Mouse (Mus musculus) hindbrain, postnatal 0 days (tissue): Measurements from ENCODE around the gene Tcl1b2. TPM values are rescaled to one million over a fixed set of nuclear protein-coding genes. Genes with fewer than 3 reads are reported as not detected.
"Not testable (repeated sequence)": the region's sequence is repeated elsewhere in the genome, so short reads cannot be mapped to it uniquely, and the experiment has no call there.

Experiments used
- ATAC-seq: fragments of 200-750 bp; cut with Nextera tagmentation; 2 replicates; pipeline ENCODE4 v1.8.0; 2017; ENCODE audit warnings: mild to moderate bottlenecking, moderate TSS enrichment, moderate library complexity
- DNase-seq: peaks from one replicate; pipeline ENCODE4 v3.0.0-alpha.2; 2015; ENCODE audit warnings: low spot score
- H3K27ac ChIP-seq: fragments of 300-500 bp; sonication (generic); 2 replicates; pipeline ENCODE4 v1.5.1; 2014; ENCODE audit warnings: mild to moderate bottlenecking
- H3K27me3 ChIP-seq: fragments of 300-500 bp; sonication (generic); 2 replicates; pipeline ENCODE4 v1.6.1; 2014; ENCODE audit warnings: low read length, mixed read lengths; ENCODE audit not compliant: insufficient read depth
- H3K36me3 ChIP-seq: fragments of 300-500 bp; sonication (generic); 2 replicates; pipeline ENCODE4 v1.6.1; 2014; ENCODE audit warnings: low read length, mixed read lengths; ENCODE audit not compliant: insufficient read depth
- H3K4me1 ChIP-seq: fragments of 300-500 bp; sonication (generic); 2 replicates; pipeline ENCODE4 v1.6.1; 2014; ENCODE audit warnings: antibody characterized with exemption, low read length, mixed read lengths; ENCODE audit not compliant: insufficient read depth
- H3K4me2 ChIP-seq: fragments of 300-500 bp; sonication (generic); 2 replicates; pipeline ENCODE4 v1.6.1; 2014; ENCODE audit warnings: low read depth, mild to moderate bottlenecking, low read length, moderate library complexity, mixed read lengths
- H3K4me3 ChIP-seq: fragments of 300-500 bp; sonication (generic); 2 replicates; pipeline ENCODE4 v1.5.1; 2014; ENCODE audit warnings: low read length
- H3K9ac ChIP-seq: fragments of 300-500 bp; sonication (generic); replicated peaks from 2 replicates; pipeline ENCODE4 v1.6.1; 2014; ENCODE audit warnings: mild to moderate bottlenecking, low read length, moderate library complexity, mixed read lengths
- H3K9me3 ChIP-seq: fragments of 300-500 bp; sonication (generic); 2 replicates; pipeline ENCODE4 v1.6.1; 2016; ENCODE audit warnings: low read length, mixed read lengths
- CTCF ChIP-seq: IDR thresholded peaks from 2 replicates; pipeline ENCODE4 v1.5.1; 2016; ENCODE audit warnings: antibody characterized with exemption, control low read depth, low read depth
- WGBS: fragments of 180-500 bp; shearing (Covaris S2); extraction: QIAGEN DNeasy Blood & Tissue Kit; methylation state at CpG from one replicate; pipeline ENCODE4 v1.1.7; 2014; 5-methylcytosine and 5-hydroxymethylcytosine counted together
- polyA plus RNA-seq: library from polyadenylated mRNA; unstranded; fragments of >200 nt; fragmentation: Nextera tagmentation; extraction: Ambion mirVana; gene quantifications from 2 replicates; pipeline ENCODE4 v1.2.1, GENCODE M21; 2015
- total RNA-seq: library from RNA; depleted of rRNA; stranded (reverse); fragments of >200 nt; gene quantifications from 2 replicates; pipeline ENCODE4 v1.2.3, GENCODE M21; 2014

Tcl1b2 gene
- total and polyA plus RNA-seq, 2 experiments from 2014 or later, result not detected

DNA sequence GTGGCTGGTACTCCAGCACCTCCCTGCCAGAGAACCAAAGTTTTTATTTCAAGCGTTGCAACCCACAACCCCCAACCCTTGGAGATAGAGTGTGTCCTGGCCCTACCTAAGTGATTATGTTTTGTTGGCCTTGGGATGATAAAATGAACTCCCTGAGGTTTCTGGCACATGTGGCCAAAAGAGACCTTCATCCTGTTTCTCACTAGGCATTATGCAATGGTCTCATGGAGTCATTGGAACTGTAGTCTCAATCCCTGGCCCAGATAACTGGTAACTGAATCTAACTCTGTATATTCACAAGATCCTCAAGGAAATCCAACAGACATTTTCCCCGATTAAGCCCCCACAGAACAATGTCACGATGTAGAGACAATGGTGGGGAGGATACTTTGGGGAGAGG lies 2.7 kb upstream of the Tcl1b2 start:
- no peak overlapping the region for H3K4me2 ChIP-seq
- no peaks in the 10 kb centered on the region for H3K9me3 ChIP-seq
- no peaks in the 10 kb centered on the region for H3K36me3 ChIP-seq
- H3K9ac ChIP-seq, result no peak overlapping the region
- H3K27me3 ChIP-seq, result no peaks in the 10 kb centered on the region
- no peak for ATAC-seq
- no peak for DNase-seq
- H3K4me3 ChIP-seq, result no peak overlapping the region
- TF ChIP-seq CTCF, result no peak
- no peak overlapping the region for H3K27ac ChIP-seq
- H3K4me1 ChIP-seq, result no peaks in the 10 kb centered on the region
- WGBS, result 96% methylated on average over 3 of the region's 3 CpGs

GRCm38 (mm10) chr12:105144928-105145327 lies 886 bp upstream of the Tcl1b2 start:
- H3K4me2 ChIP-seq, H3K9ac ChIP-seq, H3K27me3 ChIP-seq, H3K36me3 ChIP-seq, H3K27ac ChIP-seq, ATAC-seq, DNase-seq, H3K4me1 ChIP-seq, H3K9me3 ChIP-seq, H3K4me3 ChIP-seq: not testable (repeated sequence)
- WGBS, result 71% methylated on average over 1 of the region's 1 CpGs

DNA sequence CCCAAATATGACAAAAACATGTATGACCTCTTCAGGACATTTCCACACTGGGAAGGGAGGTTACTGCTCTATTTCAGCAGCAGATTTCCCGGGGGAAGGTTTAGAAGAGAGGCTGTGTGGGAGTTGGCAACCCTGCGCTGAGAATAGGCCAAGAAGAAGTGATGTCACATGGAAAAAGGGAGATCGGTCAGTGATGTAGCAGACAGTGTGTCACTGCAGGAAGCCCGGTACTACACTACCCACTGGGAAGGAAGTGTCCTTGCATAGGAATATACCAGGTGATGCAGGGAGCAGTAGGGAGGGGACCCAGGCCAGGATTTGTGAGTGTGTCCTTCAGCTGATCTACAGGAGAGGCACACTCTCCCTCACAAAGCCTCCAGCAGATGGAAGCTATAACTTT lies 9.5 kb downstream of the Tcl1b2 start:
- H3K27ac ChIP-seq, H3K9me3 ChIP-seq, DNase-seq, H3K4me2 ChIP-seq, H3K9ac ChIP-seq, ATAC-seq, H3K4me3 ChIP-seq, H3K36me3 ChIP-seq, H3K4me1 ChIP-seq, H3K27me3 ChIP-seq: not testable (repeated sequence)
- 73% methylated on average over 4 of the region's 4 CpGs for WGBS

DNA sequence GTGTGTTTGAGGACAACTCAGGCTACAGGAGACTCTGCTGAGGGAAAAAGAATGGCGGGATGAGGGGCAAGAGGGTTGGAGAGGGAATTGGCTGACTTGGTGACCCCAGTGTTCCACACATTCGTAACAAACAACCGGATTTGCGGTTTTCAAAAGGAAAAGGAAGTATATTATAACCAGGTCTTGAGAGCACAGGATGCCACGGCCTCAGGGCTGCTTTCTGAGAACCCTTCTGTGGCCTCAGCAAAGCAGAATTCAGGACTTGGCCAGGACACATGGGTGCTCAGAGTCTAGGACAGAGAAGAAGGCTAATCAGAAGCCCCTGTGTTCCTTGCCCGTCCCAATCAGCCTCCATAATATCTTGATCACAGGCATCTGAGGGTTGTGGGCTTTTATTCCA lies 13.0 kb downstream of the Tcl1b2 start:
- ATAC-seq, result no peak
- DNase-seq, result no peak
- no peak overlapping the region for H3K4me3 ChIP-seq
- H3K27me3 ChIP-seq, result no peaks in the 10 kb centered on the region
- WGBS, result 83% methylated on average over 6 of the region's 6 CpGs
- no peaks in the 10 kb centered on the region for H3K4me1 ChIP-seq
- no peak overlapping the region for H3K4me2 ChIP-seq
- H3K36me3 ChIP-seq, result no peaks in the 10 kb centered on the region
- H3K9me3 ChIP-seq, result no peaks in the 10 kb centered on the region
- TF ChIP-seq CTCF, result no peak
- H3K9ac ChIP-seq, result no peak overlapping the region
- no peak overlapping the region for H3K27ac ChIP-seq

DNA sequence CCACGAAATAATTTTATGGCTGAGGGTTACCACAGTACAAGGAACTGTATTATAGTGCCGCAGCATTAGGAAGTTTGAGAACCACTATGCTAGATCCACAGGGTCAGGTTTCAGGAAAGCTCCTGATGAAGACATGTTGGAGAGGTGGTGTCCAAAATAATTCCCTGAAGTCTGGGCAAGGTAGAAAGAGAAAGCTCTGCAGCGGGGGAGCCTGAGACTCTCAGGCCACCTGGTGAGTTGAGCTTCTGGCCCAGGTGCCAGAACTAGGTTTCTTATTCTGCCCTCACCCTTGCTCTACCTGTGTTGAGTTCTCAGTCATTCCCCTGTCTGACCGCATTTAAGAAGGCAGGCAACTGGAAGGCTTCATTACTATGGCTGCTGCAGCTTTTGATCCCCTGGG lies 13.6 kb downstream of the Tcl1b2 start, which contains the start of gene Tcl1b1:
Gene Tcl1b1 (plus strand): TSS at position 301 of the 400 bp plus-strand sequence.
- Histone ChIP-seq H3K4me3 (no peak within 1 kb of the TSS), H3K9ac (no peak within 1 kb of the TSS), H3K36me3 (no peaks in the 10 kb centered on the region), H3K4me2 (no peak within 1 kb of the TSS), H3K9me3 (no peaks in the 10 kb centered on the region), H3K4me1 (no peaks in the 10 kb centered on the region), H3K27ac (no peak within 1 kb of the TSS), H3K27me3 (no peaks in the 10 kb centered on the region)
- ATAC-seq (no peak), DNase-seq (no peak)
- no peak for TF ChIP-seq CTCF
- WGBS, result 71% methylated on average over 4 of the region's 4 CpGs

DNA sequence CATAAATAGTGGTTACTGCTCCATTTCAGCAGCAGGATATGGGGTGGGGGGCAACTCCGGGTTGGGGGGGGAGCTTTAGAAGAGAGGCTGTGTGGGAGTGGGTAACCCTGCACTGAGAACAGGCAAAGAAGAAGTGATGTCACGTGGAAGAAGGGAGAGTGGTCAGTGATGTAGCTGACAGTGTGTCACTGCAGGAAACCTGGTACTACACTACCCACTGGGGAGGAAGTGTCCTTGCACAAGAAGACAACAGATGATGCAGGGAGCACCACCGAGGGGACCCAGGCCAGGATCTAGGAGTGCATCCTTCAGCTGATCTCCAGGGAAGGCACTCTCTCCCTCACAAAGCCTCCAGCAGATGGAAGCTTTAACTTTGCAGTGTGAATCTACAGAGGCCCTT lies 20.9 kb downstream of the Tcl1b2 start:
- H3K27me3 ChIP-seq, result no peaks in the 10 kb centered on the region
- no peak overlapping the region for H3K27ac ChIP-seq
- H3K9me3 ChIP-seq, result no peaks in the 10 kb centered on the region
- no peak for ATAC-seq
- H3K4me3 ChIP-seq, result no peak overlapping the region
- H3K4me2 ChIP-seq, result no peak overlapping the region
- H3K4me1 ChIP-seq, result no peaks in the 10 kb centered on the region
- DNase-seq, result no peak
- 63% methylated on average over 3 of the region's 3 CpGs for WGBS
- H3K36me3 ChIP-seq, result no peaks in the 10 kb centered on the region
- TF ChIP-seq CTCF, result no peak
- no peak overlapping the region for H3K9ac ChIP-seq

DNA sequence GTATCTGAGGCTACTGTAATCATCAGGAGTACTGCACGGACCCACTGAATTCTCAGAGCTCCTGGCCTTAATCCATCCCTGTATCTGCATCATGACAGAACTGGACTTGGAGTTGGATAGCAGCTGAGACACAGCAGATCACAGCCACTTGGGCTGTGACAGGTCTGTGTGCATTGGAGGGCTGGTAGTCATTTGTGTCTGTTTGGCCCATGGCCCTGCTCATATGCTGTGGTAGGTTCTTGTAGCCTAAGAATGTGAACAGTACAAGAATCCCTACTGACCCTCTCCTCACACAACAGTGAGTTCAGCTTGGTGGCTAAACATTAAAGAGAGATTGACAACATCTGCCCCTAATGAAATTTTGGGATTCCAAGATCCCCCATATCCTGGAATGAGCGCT lies 27.6 kb downstream of the Tcl1b2 start:
- Histone ChIP-seq H3K4me1 (no peaks in the 10 kb centered on the region), H3K4me3 (no peak overlapping the region), H3K36me3 (no peaks in the 10 kb centered on the region), H3K27me3 (no peaks in the 10 kb centered on the region), H3K9me3 (no peaks in the 10 kb centered on the region), H3K27ac (no peak overlapping the region), H3K9ac (no peak overlapping the region), H3K4me2 (no peak overlapping the region)
- TF ChIP-seq CTCF, result no peak
- 90% methylated on average over 2 of the region's 2 CpGs for WGBS
- no peak for DNase-seq
- no peak for ATAC-seq
